Mouse (Mus musculus): ENCODE data around the gene Phtf2.
A peak's percentile ranks its signal among the peaks of the same experiment; 100 is the strongest.
"Not testable (repeated sequence)": the region's sequence is repeated elsewhere in the genome, so short reads cannot be mapped to it uniquely, and the experiment has no call there.

Phtf2 gene

DNA sequence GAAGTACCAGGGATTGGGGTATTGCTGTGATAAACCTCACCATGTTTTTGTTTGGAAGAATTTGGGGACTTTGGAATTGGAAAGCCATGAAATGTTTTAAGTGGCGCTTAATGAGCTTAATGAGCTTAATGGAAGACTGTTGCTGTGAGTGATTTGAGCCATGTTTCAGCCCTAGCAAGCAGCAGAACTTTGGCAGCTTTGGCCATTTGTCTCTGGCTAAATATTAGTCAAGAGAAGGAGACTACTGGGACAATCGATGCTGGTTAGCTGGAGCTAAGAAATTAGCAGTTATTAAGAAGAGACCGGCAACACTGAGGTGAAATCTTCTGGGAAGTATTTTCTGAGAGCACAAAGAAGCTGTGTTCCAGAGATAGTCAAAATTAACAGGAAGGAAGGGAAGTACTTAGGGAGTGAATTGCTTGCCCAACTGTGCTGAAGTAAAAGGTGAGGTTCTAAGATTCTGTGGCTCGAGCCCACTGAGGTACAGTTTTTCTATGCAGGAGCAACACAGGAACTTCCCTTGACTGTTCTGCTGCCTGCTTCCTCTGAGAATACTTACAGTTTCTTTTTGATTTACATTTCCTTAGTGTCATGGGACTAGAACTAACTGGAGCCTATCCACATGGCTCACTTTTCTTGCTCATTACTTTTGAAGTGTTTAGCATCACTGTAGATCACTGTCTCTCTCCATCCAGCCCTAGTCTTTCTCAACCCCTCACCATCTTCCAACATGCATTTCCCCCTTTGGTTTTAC is 17.5 kb downstream of the Phtf2 start:
- no peak for ATAC-seq (ENCODE audit: low TSS enrichment)

GRCm38 (mm10) chr5:20861901-20862300 is 20.0 kb downstream of the Phtf2 start:
- ATAC-seq (ENCODE audit: low TSS enrichment): no peak

GRCm38 (mm10) chr5:20860565-20860964 is 21.4 kb downstream of the Phtf2 start:
- ATAC-seq (ENCODE audit: low TSS enrichment): no peak

GRCm38 (mm10) chr5:20858404-20858803 is 23.5 kb downstream of the Phtf2 start:
- ATAC-seq (ENCODE audit: low TSS enrichment): no peak

- no peak for ATAC-seq (ENCODE audit: low TSS enrichment)
Measured at GRCm38 (mm10) chr5:20855066-20855465, 26.9 kb downstream of the Phtf2 start.

DNA sequence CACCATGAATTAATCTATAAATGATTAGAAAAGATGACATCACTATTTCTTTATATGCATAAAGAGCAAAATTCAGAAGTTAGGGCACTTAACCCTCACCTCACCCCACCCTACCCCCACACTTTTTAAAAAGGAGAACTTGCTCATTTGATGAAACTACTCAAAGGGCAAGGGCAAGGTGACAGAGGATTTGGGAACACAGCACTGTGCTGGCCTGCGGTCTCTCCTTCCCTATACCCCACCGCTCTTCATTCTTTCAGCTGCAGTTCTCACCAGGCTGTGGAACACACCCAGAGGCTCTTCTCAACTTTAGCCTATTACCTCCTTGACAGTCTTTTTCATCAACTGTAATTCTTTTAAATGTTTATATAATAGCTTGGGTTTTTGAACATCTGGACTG is 34.9 kb downstream of the Phtf2 start:
- no peak for ATAC-seq (ENCODE audit: low TSS enrichment)

GRCm38 (mm10) chr5:20843816-20844215 is 38.1 kb downstream of the Phtf2 start:
- peak; percentile 55 for ATAC-seq (ENCODE audit: low TSS enrichment)

GRCm38 (mm10) chr5:20843405-20843804 is 38.5 kb downstream of the Phtf2 start:
- ATAC-seq (ENCODE audit: low TSS enrichment): no peak

GRCm38 (mm10) chr5:20837082-20837481 is 44.8 kb downstream of the Phtf2 start:
- ATAC-seq (ENCODE audit: low TSS enrichment): no peak

DNA sequence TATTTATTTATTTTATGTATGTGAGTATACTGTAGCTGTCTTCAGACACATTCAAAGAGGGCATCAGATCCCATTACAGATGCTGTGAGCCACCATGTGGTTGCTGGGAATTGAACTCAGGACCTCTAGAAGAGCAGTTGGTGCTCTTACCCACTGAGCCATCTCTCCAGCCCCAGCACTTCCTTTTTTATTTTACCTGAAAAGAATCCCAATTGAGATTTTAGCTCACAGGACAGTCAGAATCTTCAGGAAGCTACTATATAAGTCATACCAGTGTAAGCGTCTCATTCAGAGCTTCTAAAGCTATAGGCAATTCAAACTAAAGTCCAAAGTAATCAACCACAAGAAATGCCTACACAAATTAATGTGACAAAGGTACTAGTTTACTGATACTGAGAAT is 47.5 kb downstream of the Phtf2 start:
- no peak for ATAC-seq (ENCODE audit: low TSS enrichment)

DNA sequence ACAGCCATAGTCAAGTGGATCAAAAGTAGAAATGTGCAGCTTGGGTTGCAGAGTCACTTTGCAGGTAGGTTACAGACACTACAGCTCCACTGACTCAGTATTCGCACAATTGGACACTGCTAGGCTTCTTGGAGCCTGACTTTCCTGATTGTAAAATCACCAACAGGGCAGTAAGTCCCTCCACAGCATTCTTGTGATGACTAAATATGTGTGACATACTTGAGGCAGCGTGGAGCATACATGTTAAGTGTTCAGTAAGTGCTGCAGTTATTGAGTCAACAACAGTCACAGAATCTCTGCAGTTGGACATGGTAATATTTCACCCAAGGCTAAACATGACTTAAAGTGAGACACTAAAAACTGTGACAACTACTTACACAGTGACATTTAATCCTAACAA is 50.5 kb downstream of the Phtf2 start:
- no peak for ATAC-seq (ENCODE audit: low TSS enrichment)

GRCm38 (mm10) chr5:20830717-20831116 is 51.2 kb downstream of the Phtf2 start:
- ATAC-seq (ENCODE audit: low TSS enrichment): no peak

DNA sequence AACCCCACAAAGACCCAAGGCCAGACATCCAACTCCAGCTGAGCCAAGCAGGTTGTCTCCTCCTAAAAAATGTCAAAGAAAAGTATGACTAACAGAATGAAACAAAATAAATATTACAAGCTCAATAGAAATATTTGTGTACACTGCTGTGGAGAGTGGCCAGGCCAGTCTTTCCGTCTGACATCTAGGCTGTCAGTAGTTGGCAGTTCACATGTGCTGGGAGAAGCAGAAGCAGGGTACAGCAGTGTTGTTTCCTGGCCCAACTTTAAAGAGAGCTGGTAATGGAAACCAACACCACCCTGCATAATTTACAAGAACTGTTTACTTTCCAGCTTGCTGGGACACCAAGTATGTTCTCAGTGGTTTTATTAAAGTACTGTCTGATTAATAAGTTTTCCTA is 60.3 kb downstream of the Phtf2 start:
- ATAC-seq (ENCODE audit: low TSS enrichment): no peak

- ATAC-seq (ENCODE audit: low TSS enrichment): peak; percentile 48; the same call in 1 of the 2 replicates
Measured at GRCm38 (mm10) chr5:20821122-20821521, 60.8 kb downstream of the Phtf2 start.

DNA sequence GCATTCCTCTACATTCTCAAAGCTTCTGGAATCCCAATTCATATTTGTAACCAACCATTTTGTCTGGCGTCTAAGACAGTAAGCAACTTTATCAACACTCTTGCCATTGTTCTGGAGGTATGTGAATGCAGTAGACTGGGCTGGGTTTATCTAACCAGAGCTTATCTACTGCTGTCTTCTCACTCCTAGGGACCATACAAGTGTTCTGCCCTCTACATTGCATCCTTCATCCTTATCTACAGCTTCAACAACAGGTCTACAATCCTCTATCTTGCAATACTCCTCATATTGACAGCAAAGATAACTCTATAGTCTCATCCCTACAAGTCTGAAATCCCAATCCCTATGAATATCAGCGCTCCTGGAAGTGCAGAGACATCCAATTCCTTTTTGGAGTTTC is 66.8 kb downstream of the Phtf2 start:
- ATAC-seq (ENCODE audit: low TSS enrichment): no peak

- no peak for ATAC-seq (ENCODE audit: low TSS enrichment)
Measured at GRCm38 (mm10) chr5:20810449-20810848, 71.5 kb downstream of the Phtf2 start.

- no peak for ATAC-seq (ENCODE audit: low TSS enrichment)
Measured at GRCm38 (mm10) chr5:20795932-20796331, 86.0 kb downstream of the Phtf2 start.

GRCm38 (mm10) chr5:20791793-20792554 is 90.0 kb downstream of the Phtf2 start:
- no peak; the same call in 1 of the 2 replicates for ATAC-seq (ENCODE audit: low TSS enrichment)

DNA sequence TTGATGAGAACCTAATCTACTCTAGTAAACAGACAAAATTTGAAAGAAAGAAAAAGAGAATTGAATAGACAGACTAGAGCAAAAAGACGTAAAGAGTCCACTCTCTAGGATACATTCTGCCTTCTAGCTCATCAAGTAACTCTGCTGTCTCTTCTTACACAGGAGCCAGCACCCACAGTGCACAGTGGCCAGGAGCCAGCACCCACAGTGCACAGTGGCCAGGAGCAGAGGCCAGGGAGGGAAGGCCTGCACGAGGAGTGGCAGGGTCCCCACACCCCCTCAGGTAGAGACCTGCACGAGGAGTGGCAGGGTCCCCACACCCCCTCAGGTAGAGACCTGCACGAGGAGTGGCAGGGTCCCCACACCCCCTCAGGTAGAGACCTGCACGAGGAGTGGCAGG is 95.5 kb downstream of the Phtf2 start:
- not testable (repeated sequence) for ATAC-seq (ENCODE audit: low TSS enrichment)

DNA sequence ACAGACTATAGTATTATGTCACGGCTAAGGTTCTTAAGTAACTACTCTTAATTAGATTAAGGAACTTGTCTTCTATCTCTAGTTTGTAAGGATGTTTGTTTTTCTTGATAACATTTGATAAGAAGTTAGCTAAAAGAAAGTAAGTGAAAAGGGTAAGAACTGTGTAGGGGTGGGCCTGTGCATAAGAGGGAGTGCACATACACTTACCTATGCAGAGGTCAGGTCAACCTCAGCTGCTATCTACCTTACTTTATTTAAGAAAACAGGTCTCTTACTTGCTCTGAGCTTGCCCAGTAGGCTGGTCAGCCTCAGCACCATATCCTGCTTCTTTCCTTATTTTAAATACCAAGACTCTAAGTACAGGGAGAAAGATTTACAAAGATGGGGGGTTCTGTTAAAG is 100.8 kb downstream of the Phtf2 start:
- no peak for ATAC-seq (ENCODE audit: low TSS enrichment)

DNA sequence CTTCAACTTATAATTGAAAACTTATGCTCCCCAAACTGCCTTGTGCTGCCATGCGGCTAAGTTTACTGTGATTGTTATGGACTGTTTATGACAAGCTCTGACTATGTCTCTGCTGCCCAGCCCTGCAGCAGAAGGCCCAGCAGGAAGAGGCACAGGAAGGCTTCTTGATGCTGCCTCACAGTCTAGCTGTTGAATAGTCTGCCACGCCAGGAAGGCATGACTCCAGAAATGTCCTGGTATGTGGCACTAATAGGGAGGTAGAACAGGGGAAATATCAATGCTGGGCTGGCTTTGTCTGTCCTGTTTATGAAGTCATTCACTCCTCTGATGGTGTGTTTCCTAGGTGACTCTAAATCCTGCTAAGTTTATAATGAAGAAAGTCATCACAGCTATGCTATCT is 102.7 kb downstream of the Phtf2 start:
- no peak for ATAC-seq (ENCODE audit: low TSS enrichment)

DNA sequence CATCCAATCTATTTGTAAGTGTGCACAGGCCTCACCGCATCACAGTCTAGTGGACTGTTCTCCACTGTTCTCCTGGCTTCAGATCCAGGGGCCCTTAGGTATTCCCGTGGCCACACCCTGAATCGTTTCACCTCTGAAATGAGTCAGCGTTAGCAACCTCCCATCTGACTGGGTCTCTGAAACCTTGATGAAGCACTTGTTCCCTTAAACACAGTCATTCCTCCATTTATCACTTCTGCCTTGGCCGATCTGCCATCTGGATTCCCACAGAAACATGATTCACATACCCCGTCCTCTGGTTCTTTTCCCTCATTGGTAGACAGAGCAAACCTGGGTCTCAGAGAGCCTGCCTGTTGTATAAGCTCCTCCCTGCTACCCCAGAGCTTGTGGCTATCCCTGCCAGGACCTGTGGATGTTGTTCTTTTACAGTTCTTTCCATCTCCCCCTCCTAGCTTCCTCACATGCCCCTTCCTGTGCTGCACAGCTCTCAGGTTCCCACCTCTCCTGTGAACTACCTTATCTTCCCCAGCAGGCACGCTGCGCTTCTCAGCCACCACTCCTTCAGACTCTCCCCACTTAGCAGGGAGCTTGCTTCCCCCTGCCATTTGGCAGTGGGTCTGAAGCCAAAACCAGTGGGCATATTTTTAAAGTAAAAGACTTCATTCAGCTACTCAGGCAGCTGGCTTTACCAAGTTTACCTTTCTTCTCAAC is 103.5 kb downstream of the Phtf2 start:
- ATAC-seq (ENCODE audit: low TSS enrichment): peak; percentile 77

GRCm38 (mm10) chr5:20773341-20773740 is 108.6 kb downstream of the Phtf2 start:
- peak; percentile 77 for ATAC-seq (ENCODE audit: low TSS enrichment)

Data from frontal cortex, adult (tissue).